Mouse (Mus musculus) CD4-positive helper T cell, adult 2 months (primary cell): ENCODE data around the gene Vmn2r77.
"Not testable (repeated sequence)": the region's sequence is repeated elsewhere in the genome, so short reads cannot be mapped to it uniquely, and the experiment has no call there.

Experiments
- DNase-seq: peaks from one replicate; pipeline ENCODE4 v3.0.0-alpha.2; 2012; ENCODE audit warnings: low read depth, missing footprints, low spot score

The Vmn2r77 gene

GRCm38 (mm10) chr7:86794727-86795126 lies at the start of gene Vmn2r77:
Vmn2r77 (plus strand) TSS chr7:86795027.
- no peak for DNase-seq

- DNase-seq = no peak
Observed at GRCm38 (mm10) chr7:86760751-86761150, 34.1 kb upstream of the Vmn2r77 start.

GRCm38 (mm10) chr7:86764628-86765027 lies 30.2 kb upstream of the Vmn2r77 start:
- DNase-seq = no peak

- DNase-seq = no peak
Observed at GRCm38 (mm10) chr7:86771621-86772020, 23.2 kb upstream of the Vmn2r77 start.

- no peak for DNase-seq
Observed at GRCm38 (mm10) chr7:86775617-86776325, 19.1 kb upstream of the Vmn2r77 start, which contains the start of gene Folh1. Folh1 (minus strand) TSS chr7:86775943.

GRCm38 (mm10) chr7:86815241-86815640 lies 20.4 kb downstream of the Vmn2r77 start:
- not testable (repeated sequence) for DNase-seq

- DNase-seq = not testable (repeated sequence)
Observed at GRCm38 (mm10) chr7:86815716-86816115, 20.9 kb downstream of the Vmn2r77 start.

- DNase-seq = no peak
Observed at GRCm38 (mm10) chr7:86816466-86816865, 21.6 kb downstream of the Vmn2r77 start.
